In the genomic region with DNA sequence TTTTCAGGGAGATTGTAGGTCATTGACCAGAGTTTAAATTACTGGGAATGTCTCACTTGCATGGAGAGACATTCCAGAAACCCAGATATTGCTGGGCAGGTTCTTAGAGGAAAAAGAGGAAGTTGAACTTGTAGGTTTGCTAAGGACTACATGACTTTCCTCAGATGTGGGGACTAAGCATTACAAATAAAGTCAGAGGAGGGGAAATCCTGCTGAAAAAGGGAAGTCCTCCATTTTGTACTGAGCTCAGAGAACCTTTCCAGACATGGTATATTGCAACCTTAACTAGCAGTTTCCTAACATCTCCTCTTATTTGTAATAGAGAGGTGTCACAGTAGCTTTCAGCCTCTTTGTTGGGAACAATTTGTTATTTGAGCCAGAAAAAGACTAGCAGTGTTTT, we compare ENCODE assay signal across 28 mouse cellular contexts.
A peak's percentile ranks its signal among the peaks of the same experiment; 100 is the strongest.
DNase-seq lines count a peak whose midpoint lies in the region; ATAC-seq lines count a peak whose summit lies in the region.
"Had no signal": no experiment of that assay in that cellular context is flagged by ENCODE, and none has a peak within 500 bp of the region (broad histone marks: within the 10 kb centered on the region; RNA-seq: fewer than 3 reads in every experiment).

No protein-coding gene starts in this region.

- no peaks in the 10 kb centered on the region for H3K36me3 ChIP-seq in forebrain, embryonic 15.5 days
- H3K36me3 ChIP-seq: forebrain, embryonic 10.5 days; G1E; heart, embryonic 12.5 days; heart, embryonic 15.5 days had no signal

- no peaks in the 10 kb centered on the region for H3K4me1 ChIP-seq in forebrain, embryonic 15.5 days
- H3K4me1 ChIP-seq: forebrain, embryonic 10.5 days; forebrain, embryonic 13.5 days; heart, embryonic 12.5 days; heart, embryonic 15.5 days had no signal

- no peak overlapping the region for H3K27ac ChIP-seq in forebrain, embryonic 15.5 days (replicated peaks)
- H3K27ac ChIP-seq: forebrain, embryonic 10.5 days; forebrain, embryonic 13.5 days; gastrocnemius, adult 2 months; heart, embryonic 15.5 days; hindbrain, embryonic 14.5 days; hindbrain, postnatal 0 days had no signal

- no peak overlapping the region for H3K4me2 ChIP-seq in forebrain, embryonic 15.5 days (replicated peaks)
- H3K4me2 ChIP-seq: forebrain, embryonic 13.5 days; heart, embryonic 12.5 days; heart, embryonic 15.5 days; hindbrain, embryonic 14.5 days had no signal

- H3K9ac ChIP-seq in forebrain, embryonic 15.5 days (replicated peaks) = no peak overlapping the region
- H3K9ac ChIP-seq: forebrain, embryonic 13.5 days; forebrain, postnatal 0 days; heart, embryonic 12.5 days; heart, embryonic 15.5 days; hindbrain, embryonic 14.5 days had no signal

- peak; percentile 48 for DNase-seq in A20 (ENCODE audit: low read depth, low spot score)
- DNase-seq in MEL-GATA-1-ER (ENCODE audit: extremely low read depth, low read depth) = peak; percentile 57
- no peak for DNase-seq in adrenal gland, postnatal 25 days
- DNase-seq: adrenal gland, adult 2 months; adrenal gland, postnatal 14 days; B cell, adult 2 months; cerebellum, adult 11-12 months; cerebellum, adult 8-10 months; cerebellum, postnatal 10 days; cerebellum, postnatal 36 days; forebrain, postnatal 0 days; gastrocnemius, adult 2 months; gastrocnemius, postnatal 14 days; heart, adult 18-20 months; heart, postnatal 10 days; heart, postnatal 36 days had no signal

- ATAC-seq in hematopoietic stem cell, adult 5-6 weeks (replicated peaks in 1 of 2; ENCODE audit: insufficient read depth in 1 of 2, low FRiP score in 2 of 2, low TSS enrichment in 1 of 2, low read depth in 1 of 2, poor library complexity in 2 of 2, severe bottlenecking in 2 of 2) = peak; percentile 32 to 69; a peak in 2 of 4 replicates
- ATAC-seq in forebrain, embryonic 15.5 days (replicated peaks) = no peak
- ATAC-seq in monocyte, adult 5-6 weeks (replicated peaks; ENCODE audit: insufficient number of reproducible peaks, low FRiP score, low TSS enrichment, poor library complexity, severe bottlenecking) = no peak
- ATAC-seq: forebrain, embryonic 13.5 days; forebrain, postnatal 0 days; hindbrain, postnatal 0 days; intestine, postnatal 0 days had no signal

- no peaks in the 10 kb centered on the region for H3K9me3 ChIP-seq in forebrain, embryonic 15.5 days
- H3K9me3 ChIP-seq: forebrain, embryonic 10.5 days; forebrain, embryonic 13.5 days; heart, embryonic 15.5 days had no signal

- no peaks in the 10 kb centered on the region for H3K27me3 ChIP-seq in forebrain, embryonic 15.5 days
- H3K27me3 ChIP-seq: CH12.LX; forebrain, embryonic 13.5 days; heart, embryonic 12.5 days; heart, embryonic 15.5 days had no signal

- H3K4me3 ChIP-seq in forebrain, embryonic 15.5 days = no peak overlapping the region
- H3K4me3 ChIP-seq: forebrain, embryonic 10.5 days; forebrain, embryonic 13.5 days; gastrocnemius, adult 2 months; heart, embryonic 12.5 days; heart, embryonic 15.5 days had no signal

Comparison
In these comparisons a context has a peak if more than half of its experiments do, and no peak if none do; other contexts are left out.
1. ATAC-seq: peak in hematopoietic stem cell, adult 5-6 weeks (2 of 2); none in forebrain, embryonic 15.5 days (single experiment) and monocyte, adult 5-6 weeks (single experiment).